Mouse (Mus musculus): ENCODE data around the gene Ubn2. TPM values are rescaled to one million over a fixed set of nuclear protein-coding genes. Genes with fewer than 3 reads are reported as not detected.
"Not testable (repeated sequence)": the region's sequence is repeated elsewhere in the genome, so short reads cannot be mapped to it uniquely, and the experiment has no call there.

The Ubn2 gene
- total RNA-seq, 4 experiments from 2014 or later = 52.8 to 66.8 (median 59.6) TPM

DNA sequence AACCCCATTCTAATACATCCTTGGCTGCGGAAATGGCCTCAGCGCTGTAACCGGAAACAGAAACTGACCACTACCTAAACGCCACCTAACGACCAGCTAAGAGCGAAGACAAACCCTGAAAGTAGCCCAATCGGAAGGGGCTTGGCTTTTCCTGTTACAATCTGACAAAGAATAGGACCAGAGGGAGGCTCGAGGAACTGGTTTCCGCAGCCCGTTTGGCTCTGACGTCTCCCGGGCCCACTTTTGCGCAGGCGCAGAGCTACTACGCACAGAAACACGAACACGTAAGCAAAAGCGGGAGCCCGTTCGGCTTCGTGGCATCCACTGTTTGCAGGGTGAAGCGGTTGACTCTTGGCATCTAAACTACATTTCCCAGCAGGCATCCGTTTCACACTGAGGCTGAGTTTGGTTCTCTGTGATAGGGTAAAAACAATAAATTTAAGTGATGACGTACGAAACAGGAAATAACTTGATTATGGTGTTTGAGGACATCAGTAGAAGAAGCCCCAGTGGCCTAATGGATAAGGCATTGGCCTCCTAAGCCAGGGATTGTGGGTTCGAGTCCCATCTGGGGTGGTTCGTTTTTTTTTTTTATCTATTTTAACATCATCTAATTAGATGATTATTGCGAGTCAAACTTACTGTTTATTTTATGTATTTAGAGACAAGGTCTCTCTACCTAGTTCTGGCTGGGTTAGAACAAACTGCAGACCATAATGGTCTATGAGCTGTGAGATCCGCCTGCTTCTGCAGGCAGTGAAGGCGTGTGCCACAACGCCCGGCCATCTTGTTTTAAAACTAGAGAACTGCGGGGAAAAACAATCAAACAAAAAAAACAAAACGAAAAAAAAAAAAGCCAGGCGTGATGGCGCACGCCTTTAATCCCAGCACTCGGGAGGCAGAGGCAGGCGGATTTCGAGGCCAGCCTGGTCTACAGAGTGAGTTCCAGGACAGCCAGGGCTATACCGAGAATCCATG is 100.0 kb downstream of the Ubn2 start, which contains the start of gene Fmc1:
Gene Fmc1 (plus strand): TSS at position 75 of the 978 bp plus-strand sequence.
- peak; percentile 93 to 99 for DNase-seq (ENCODE audit: low spot score in 2 of 2)

DNA sequence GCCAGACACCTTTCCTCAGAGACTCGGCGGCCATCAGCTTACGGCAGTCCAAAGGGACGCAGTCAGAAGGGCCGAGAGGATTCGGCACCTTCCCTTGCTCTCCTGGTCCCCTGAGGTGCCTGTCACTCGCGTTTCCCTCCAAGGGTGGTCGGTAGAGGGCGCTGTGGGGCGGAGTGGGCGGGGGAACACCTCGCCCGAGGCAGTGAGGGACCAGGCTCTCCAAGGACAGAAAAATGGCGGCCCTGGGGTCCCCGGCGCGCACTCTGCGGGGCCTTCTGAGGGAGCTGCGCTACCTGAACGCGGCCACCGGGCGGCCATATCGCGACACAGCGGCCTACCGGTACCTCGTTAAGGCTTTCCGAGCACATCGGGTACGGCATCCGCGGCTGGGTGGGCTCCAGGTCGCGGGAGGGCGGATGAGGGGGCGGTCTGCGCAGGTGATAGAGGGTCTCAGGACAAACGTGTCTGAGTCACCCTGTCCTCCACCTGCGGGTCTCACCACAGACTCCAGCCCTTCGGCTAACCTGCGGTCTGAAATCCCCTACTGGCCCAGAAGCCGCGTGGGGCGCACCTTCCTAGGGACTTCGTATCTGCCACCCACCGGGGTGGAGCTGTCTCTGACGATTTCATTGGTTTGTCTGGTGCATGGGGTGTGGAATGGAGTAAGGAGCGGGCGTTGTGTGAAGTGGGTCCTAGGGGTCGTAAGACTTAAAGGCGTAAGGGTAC is 101.1 kb downstream of the Ubn2 start:
- DNase-seq (ENCODE audit: low spot score in 2 of 2) = peak; percentile 88 to 98

DNA sequence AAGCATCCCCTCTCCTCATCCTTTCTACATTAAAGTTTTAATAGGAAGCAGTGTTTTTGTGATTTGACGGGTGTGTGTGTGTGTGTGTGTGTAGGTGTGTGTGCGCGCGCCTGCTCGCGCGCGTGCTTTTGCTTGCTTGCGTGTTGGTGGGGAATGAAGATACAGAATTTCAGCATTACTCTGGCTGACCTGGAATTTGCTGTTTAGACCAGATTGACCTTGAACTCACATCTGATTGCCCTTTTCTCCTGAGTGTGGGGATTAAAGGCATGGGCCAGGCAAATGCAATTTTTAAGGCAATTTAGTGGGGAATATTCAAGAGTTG is 101.6 kb downstream of the Ubn2 start:
- no peak for DNase-seq (ENCODE audit: low spot score in 2 of 2)

DNA sequence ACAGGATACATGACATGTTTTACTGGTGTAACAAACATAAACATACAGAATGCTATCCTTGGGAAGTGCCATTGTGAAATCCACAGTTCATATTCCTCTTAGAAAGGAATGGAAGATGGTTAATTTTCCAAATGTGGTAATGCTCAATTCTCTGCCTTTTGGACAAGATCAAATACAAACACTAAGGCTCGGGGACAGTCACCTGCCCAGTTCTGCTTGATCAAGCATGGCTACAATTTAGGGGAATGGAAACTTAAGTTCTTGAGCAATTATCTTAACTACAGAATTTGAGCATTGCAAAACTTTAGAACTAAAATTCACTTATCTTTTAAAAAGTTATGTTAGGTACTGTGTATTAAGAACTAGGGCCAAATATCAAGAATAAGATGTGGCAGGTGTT is 102.0 kb downstream of the Ubn2 start:
- DNase-seq (ENCODE audit: low spot score in 2 of 2) = no peak

DNA sequence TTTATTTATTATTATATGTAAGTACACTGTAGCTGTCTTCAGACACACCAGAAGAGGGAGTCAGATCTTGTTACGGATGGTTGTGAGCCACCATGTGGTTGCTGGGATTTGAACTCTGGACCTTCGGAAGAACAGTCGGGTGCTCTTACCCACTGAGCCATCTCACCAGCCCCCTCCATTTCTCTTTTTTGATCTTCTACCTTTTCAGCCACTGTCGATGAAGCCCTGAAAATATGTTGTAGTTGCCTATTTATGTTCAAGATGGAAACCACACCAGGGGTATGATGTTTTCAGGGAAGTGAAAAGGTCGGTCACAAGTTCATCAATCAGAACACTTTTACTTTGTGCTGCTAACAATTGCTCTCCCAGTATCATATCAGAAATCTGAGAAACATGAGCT is 110.4 kb downstream of the Ubn2 start:
- DNase-seq (ENCODE audit: low spot score in 2 of 2) = not testable (repeated sequence)

DNA sequence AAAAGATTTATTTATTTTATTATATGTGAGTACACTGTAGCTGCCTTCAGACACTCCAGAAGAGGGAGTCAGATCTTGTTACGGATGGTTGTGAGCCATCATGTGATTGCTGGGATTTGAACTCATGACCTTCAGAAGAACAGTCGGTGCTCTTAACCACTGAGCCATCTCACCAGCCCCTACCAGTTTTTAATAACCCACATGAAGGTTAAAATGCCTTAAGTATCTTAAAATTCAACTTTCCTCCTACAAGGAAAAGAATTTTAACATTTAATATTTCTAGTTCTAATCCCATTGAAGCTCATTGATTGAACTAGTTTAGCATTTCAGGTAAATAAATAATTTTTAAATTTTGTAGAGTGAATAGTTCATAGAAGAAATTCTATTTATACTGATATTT is 113.3 kb downstream of the Ubn2 start:
- DNase-seq (ENCODE audit: low spot score in 2 of 2) = not testable (repeated sequence)

DNA sequence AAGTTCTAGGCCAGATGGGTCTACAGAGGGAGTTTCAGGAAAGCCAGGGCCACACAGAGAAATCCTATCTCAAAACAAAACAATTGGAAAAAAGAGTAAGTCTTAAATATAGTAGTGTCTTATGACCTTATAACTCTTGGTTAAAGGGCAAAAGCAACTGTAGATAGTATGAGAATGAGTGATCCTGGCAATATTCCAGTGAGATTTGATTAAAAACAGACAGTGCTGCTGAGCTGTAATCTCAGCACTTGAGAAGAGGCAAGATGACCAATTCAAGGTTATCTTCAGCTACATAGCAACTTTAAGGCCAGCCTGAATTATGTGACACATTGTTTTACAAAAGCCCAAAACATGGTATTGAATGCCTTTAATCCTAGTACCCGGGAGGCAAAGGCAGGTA is 114.0 kb downstream of the Ubn2 start:
- DNase-seq (ENCODE audit: low spot score in 2 of 2) = no peak

DNA sequence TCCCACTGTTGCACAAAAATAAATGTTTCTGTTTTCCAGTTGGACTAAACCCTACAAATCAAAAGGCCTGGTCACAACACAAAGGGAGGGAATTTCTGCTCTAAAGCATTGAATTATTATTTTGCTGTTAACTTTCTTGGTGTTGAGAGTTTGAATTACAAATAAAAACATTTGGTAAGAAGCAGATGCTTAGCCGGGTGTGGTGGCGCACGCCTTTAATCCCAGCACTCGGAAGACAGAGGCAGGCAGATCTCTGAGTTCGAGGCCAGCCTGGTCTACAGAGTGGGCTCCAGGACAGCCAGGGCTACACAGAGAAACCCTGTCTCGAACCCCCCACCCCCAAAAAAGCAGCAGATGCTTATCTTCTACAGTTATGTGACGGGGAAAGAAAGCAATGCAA is 114.8 kb downstream of the Ubn2 start:
- not testable (repeated sequence) for DNase-seq (ENCODE audit: low spot score in 2 of 2)

DNA sequence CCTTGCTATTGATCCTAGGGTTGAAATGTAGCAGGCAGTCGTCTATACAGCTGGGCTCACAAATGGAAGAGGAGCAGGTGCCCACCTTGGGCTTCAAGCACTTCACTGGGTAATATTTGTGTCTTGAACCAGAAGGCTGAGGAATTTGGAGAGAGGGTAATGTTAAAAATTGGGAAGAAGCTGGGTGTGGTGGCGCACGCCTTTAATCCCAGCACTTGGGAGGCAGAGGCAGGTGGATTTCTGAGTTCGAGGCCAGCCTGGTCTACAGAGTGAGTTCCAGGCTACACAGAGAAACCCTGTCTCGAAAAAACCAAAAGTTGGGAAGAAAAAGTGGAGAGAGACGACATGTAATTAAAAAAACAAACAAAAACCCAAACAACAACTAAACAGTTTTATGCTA is 116.1 kb downstream of the Ubn2 start:
- DNase-seq (ENCODE audit: low spot score in 2 of 2) = not testable (repeated sequence)

DNA sequence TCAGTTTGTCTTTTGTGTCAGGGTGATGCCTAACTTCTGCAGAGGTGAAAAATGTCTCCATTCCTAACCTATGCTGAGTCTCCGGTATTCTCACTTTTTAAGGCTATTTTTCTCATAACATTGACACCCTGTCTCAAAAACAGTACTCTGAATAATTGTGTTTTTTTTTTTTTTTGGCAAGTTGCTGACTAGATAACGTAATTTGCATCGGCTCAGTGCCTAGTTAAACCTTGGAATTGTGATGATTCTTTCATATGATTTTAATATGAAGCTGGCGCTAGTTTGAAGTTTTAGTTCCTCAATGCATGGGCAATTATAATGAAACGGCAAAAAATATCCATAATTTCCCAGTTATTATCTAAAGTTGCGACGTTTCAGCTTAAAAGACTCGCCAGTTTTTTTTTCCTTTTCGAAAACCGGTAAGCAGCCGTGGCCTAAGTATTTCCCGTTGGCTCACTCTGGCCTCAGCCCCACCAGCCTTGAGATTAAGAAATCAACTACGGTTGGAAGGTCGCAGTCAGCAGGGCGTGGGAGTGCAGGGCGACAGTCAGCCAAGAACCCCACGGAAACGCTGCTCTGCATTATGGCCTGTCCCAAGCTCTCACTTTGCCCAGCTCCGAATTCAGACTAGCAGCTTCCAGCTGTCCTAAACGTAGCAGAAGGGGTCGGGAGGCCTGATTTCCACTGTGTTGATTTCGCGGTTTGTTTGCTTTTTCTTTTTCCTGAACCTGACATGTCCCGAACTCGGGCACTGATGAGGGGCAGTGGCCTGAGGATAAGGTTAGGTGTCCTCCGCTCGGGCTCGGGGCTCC is 116.7 kb downstream of the Ubn2 start:
- DNase-seq (ENCODE audit: low spot score in 2 of 2) = no peak

DNA sequence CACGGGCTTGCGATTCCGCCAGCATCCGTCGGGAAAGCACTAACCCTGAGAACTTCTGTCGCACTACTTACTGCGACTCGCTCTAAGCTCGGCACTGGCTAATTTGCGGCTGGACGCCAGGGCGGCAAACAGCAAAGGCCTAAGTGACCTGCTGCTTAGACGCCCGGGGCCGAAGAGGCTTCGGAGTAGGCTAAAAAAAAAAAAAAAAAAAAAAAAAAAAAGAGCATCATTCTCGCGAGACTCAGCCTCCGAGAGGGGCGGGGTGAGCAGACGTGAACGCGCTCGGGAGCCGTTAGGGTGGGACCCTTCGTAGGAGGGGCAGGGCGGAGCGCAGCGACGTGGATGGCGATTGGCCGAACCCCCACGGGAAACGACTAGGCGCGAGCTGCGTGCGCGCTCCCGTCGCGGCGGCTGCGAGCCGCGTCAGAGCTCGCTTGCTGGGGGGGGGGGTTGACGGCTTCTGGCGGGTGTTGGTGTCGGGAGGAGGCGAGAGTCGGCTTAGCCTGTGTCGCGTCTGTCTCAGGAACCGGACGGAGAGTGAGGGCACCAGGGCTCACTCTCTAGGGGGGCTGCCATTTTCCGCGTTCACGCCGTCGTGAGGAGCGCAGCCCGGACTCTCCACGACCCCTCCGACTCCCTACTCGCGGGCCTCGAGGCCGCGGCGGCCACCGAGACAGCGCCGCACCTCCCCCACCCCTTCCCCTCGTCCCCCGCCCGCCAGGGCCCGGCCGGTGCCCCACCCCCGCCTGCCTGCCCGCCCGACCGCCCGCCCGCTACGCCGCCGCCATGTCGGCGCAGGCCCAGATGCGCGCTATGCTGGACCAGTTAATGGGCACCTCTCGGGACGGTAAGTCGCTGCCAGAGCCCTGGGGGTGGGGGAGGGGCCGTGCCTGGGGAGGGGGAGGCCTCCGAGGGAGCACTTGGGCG is 117.6 kb downstream of the Ubn2 start, which contains the start of gene Luc7l2:
Gene Luc7l2 (plus strand): TSS at position 273 of the 927 bp plus-strand sequence.
- DNase-seq (ENCODE audit: low spot score in 2 of 2) = peak; percentile 75 to 96

DNA sequence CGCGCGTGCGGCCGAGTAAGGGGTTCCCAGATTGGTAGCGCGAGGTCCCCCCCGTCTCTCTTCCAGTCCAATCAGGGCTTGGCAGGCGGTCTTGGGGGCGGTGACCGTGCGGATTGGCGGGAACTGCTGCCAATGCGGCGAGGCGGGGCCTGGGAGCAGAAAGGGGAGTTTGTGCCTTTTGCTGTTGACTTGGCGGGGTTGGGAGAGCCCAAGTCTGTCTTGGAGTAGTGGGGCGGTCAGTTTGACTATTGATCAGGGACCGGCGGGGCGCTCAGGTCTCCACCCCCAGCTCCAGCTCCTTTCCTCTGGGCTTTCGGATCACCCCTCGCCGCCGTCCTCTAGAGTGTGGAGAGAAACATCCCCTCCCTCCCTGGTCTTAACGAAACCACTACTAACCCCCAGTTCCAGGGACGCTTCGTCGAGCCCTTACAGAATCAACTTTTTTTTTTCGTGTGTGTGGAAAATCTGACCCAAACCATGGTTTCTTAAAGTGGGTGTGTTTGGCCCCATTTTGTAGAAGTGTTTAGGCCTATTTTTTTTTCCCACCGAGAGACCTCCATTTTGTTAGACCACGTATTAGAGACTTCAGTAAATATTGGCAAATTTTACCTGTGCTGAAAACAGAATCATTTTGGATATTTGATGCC is 118.4 kb downstream of the Ubn2 start:
- peak; percentile 93 to 95 for DNase-seq (ENCODE audit: low spot score in 2 of 2)

DNA sequence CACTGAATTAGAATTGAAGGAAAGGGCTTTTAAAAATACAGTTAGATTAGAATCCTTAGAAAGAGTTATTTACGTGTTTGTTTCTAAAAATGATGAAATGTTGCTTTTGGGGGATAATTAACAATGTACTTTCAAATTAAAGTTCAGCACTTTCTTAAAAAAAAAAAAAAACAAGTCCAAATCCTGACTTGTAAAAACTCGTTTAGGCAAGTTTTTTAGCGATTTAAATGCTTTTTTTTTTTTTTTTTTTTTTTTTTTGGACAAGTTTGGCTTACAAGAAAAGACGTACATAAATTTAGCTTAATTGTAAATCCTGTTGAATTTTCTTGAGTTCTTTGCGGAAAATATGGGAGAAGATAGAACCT is 118.9 kb downstream of the Ubn2 start:
- no peak for DNase-seq (ENCODE audit: low spot score in 2 of 2)

Small RNA genes lying within 50 kb of the gene (microRNA-seq; reads per million reads assigned to microRNA genes)
- gene Mir7670 = 0.21 to 0.44 reads per million in 2 experiments

Other genes with a start within 250 kb of the Ubn2 start
- 10 to 100 TPM; 29.1 to 36.6 (median 33.5) TPM for gene D630045J12Rik, start 179.9 kb upstream of the Ubn2 start, total RNA-seq (2022)
- 1 to 10 TPM; 3.1 to 3.5 (median 3.4) TPM for gene Zc3hav1l, start 134.7 kb upstream of the Ubn2 start, total RNA-seq (2022)
- gene Zc3hav1, start 79.3 kb upstream of the Ubn2 start, total RNA-seq (2022) = 1 to 10 TPM; 4.0 to 7.2 (median 5.6) TPM
- gene Ttc26, start 52.5 kb upstream of the Ubn2 start, total RNA-seq (2022) = 10 to 100 TPM in 1 of 4 experiments, 1 to 10 TPM in 3; 8.1 to 11.8 (median 8.9) TPM
- 10 to 100 TPM; 45.1 to 62.4 (median 52.2) TPM for gene Fmc1, start 99.6 kb downstream of the Ubn2 start, total RNA-seq (2022)
- 100 to 1,000 TPM; 175 to 178 (median 176) TPM for gene Luc7l2, start 117.4 kb downstream of the Ubn2 start, total RNA-seq (2022)
- under 1 TPM; 0.21 to 0.82 (median 0.46) TPM for gene Klrg2, start 203.3 kb downstream of the Ubn2 start, total RNA-seq (2022)
- 10 to 100 TPM; 53.3 to 64.2 (median 57.4) TPM for gene Clec2l, start 229.1 kb downstream of the Ubn2 start, total RNA-seq (2022)